20 mouse cellular contexts compared by ENCODE assay signal in genomic region chr16:57852838-57853460, GRCm38 (mm10).
DNase-seq lines count a peak whose midpoint lies in the region; ATAC-seq and TF ChIP-seq lines count a peak whose summit lies in the region.
"Had no signal": no experiment of that assay in that cellular context is flagged by ENCODE, and none has a peak within 500 bp of the region (broad histone marks: within the 10 kb centered on the region; RNA-seq: fewer than 3 reads in every experiment).

No protein-coding gene starts in this region.

- no peak overlapping the region for H3K27ac ChIP-seq in heart, embryonic 10.5 days
- 0 out of 2 replicates have a peak overlapping the region, but pooled peaks have one; percentile 31 for H3K27ac ChIP-seq in heart, embryonic 15.5 days
- H3K27ac ChIP-seq: forebrain, embryonic 13.5 days; hindbrain, embryonic 15.5 days; kidney, embryonic 15.5 days had no signal

- ATAC-seq in heart, embryonic 15.5 days (replicated peaks; ENCODE audit: insufficient number of reproducible peaks, insufficient read depth, low FRiP score, low read depth), result no peak
- ATAC-seq: CD4-positive, CD25-positive, alpha-beta regulatory T cell, adult 4 months; forebrain, embryonic 13.5 days; forebrain, postnatal 0 days; intestine, embryonic 16.5 days had no signal

- no peak overlapping the region for H3K9ac ChIP-seq in heart, embryonic 15.5 days
- H3K9ac ChIP-seq: forebrain, embryonic 13.5 days; forebrain, postnatal 0 days; hindbrain, embryonic 15.5 days; kidney, embryonic 15.5 days had no signal

- H3K9me3 ChIP-seq in heart, embryonic 10.5 days, result no peaks in the 10 kb centered on the region
- no peaks in the 10 kb centered on the region for H3K9me3 ChIP-seq in heart, embryonic 15.5 days (replicated peaks)
- H3K9me3 ChIP-seq: forebrain, embryonic 13.5 days; G1E; hindbrain, embryonic 15.5 days; kidney, embryonic 15.5 days had no signal

- H3K27me3 ChIP-seq in heart, embryonic 10.5 days (ENCODE audit: insufficient read depth, poor library complexity, severe bottlenecking), result no peaks in the 10 kb centered on the region
- no peaks in the 10 kb centered on the region for H3K27me3 ChIP-seq in heart, embryonic 15.5 days
- H3K27me3 ChIP-seq: hindbrain, embryonic 15.5 days; kidney, embryonic 15.5 days had no signal

- H3K4me2 ChIP-seq in heart, embryonic 15.5 days, result no peak overlapping the region
- H3K4me2 ChIP-seq: forebrain, embryonic 13.5 days; heart, embryonic 11.5 days; hindbrain, embryonic 15.5 days; kidney, embryonic 15.5 days had no signal

- H3K36me3 ChIP-seq in heart, embryonic 10.5 days, result no peaks in the 10 kb centered on the region
- no peaks in the 10 kb centered on the region for H3K36me3 ChIP-seq in heart, embryonic 15.5 days
- H3K36me3 ChIP-seq: G1E; hindbrain, embryonic 15.5 days; kidney, embryonic 15.5 days had no signal

- 80% methylated on average over 3 of the region's 3 CpGs for WGBS in heart, embryonic 10.5 days
- WGBS in heart, embryonic 15.5 days, result 45% methylated on average over 3 of the region's 3 CpGs
- 70% methylated on average over 3 of the region's 3 CpGs for WGBS in lung, adult 2 months

- H3K4me3 ChIP-seq in heart, embryonic 10.5 days, result no peak overlapping the region
- no peak overlapping the region for H3K4me3 ChIP-seq in heart, embryonic 15.5 days
- no peak overlapping the region for H3K4me3 ChIP-seq in lung, adult 2 months (replicated peaks; ENCODE audit: extremely low read depth, low read depth, low read length)
- H3K4me3 ChIP-seq: forebrain, embryonic 13.5 days; hindbrain, embryonic 15.5 days; kidney, embryonic 15.5 days had no signal

- TF ChIP-seq CTCF in lung, adult 2 months (IDR thresholded peaks at IDR 0.05; ENCODE audit: insufficient read depth, low read length), result no peak

- TF ChIP-seq POLR2A in lung, adult 2 months (IDR thresholded peaks at IDR 0.05; ENCODE audit: borderline replicate concordance, extremely low read depth, low read depth, low read length), result no peak

- 0 out of 2 replicates have a peak, but pooled peaks cover 1% of the 10 kb centered on the region for H3K4me1 ChIP-seq in heart, embryonic 10.5 days
- H3K4me1 ChIP-seq in heart, embryonic 15.5 days (replicated peaks), result no peaks in the 10 kb centered on the region
- H3K4me1 ChIP-seq in lung, adult 2 months (ENCODE audit: control insufficient read depth, insufficient read depth, low read length), result no peaks in the 10 kb centered on the region; the same call in 1 of the 2 replicates
- H3K4me1 ChIP-seq: kidney, embryonic 15.5 days had no signal

- peak; percentile 27 to 38 for DNase-seq in heart, adult 18-20 months
- no peak for DNase-seq in heart, embryonic 10.5 days (ENCODE audit: low spot score)
- no peak for DNase-seq in heart, postnatal 4 days
- DNase-seq in adipocyte (ENCODE audit: low spot score), result peak; percentile 47
- no peak for DNase-seq in lung, adult 2 months
- no peak for DNase-seq in urinary bladder, postnatal 25 days (ENCODE audit: low spot score)
- DNase-seq: adrenal gland, postnatal 36 days; B cell, adult 2 months; cerebellum, adult 2 months; cerebellum, postnatal 10 days; forebrain, postnatal 0 days; gastrocnemius, postnatal 25 days had no signal

Comparison
In these comparisons a context has a peak if more than half of its experiments do, and no peak if none do; other contexts are left out.
1. DNase-seq: peak in heart, adult 18-20 months (2 of 2) and adipocyte (single experiment); none in heart, embryonic 10.5 days (single experiment), heart, postnatal 4 days (single experiment), lung, adult 2 months (single experiment) and urinary bladder, postnatal 25 days (single experiment).